Mouse (Mus musculus): Measurements from ENCODE around the gene Cfap97d2.

Gene Cfap97d2

DNA sequence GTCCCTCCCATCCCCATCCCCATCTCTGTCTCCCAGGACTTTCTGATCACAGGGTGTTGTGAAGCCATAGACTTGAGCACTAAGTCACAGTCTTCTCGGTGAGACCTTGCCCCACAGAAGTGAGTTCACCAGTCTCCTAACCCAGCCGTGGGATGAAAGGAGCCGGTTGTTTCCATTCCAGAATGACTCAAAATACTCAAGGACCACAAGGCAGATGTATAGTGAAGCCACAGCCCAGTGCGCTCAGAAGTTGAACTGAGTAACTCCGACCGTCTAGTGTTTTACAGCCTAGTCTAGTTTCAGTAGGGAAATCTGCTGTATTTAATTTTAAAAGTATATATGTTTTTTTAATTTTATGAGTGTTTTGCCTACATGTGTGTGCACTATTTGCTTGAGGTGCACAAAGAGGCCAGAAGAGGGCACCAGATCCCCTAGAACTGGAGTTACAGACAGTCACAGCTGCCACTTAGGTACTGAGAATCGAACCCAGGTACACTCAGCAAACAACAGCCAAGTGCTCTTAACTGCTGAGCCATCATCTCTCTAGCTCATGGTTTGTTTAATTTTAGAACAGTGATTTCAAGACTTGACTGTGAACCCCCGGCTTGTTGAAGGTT is 18.5 kb upstream of the Cfap97d2 start:
- DNase-seq (ENCODE audit: low spot score in 2 of 2) = no peak

DNA sequence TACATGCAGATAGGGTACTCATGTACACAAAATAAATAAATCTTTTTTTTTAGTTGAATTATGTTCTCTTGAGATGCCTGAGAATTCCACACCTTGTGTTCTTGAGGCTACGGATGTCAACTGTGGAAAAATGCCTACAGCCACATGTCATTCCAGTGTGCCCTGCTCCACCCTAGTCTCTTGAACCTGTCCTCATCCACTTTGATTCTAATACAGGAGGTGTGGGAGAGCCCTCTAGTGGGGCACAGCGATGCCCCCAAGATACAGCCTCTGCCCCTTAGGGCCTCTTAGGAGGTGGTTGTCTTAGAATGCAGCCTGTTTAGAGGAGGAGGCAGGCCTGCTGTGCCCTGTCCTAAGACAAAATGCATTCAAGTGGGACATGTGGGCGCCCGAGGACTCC is 17.7 kb upstream of the Cfap97d2 start:
- DNase-seq (ENCODE audit: low spot score in 2 of 2) = no peak

DNA sequence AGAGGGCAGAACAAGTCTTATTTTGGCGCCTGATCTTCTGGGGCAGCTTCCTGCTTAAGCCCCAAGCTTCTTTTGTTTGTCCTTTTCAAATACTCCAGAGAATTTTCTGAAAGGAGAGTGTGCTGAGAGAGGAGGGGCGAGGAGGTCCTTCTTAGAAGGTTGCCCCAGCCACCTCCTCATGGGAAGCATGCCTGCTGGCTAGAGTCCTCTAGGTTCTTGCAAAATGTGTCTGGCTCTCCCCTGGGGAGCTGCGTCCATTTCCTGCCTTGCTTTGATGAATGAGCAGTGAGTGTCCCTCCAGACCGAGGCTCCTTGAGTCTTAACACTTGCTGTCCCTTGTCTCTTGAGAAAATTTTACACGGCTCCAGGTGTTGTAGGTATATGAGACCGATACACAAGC is 17.2 kb upstream of the Cfap97d2 start:
- no peak for DNase-seq (ENCODE audit: low spot score in 2 of 2)

DNA sequence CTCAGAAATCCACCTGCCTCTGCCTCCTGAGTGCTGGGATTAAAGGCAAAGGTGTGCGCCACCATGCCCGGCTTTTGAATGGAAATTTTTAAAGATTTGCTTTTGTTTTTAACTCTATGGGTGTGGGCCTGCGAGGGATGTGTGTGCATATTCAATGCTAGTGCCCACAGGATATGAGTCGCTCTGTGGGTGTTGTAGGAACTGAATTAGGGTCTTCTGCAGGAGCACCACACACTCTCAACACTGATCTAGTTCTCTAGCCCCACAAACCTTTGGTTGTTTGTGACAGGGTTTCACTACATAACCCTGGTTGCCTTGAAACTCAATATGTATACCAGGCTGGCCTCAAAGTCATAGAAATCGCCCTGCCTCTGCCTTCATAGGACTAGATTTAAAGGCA is 16.4 kb upstream of the Cfap97d2 start:
- no peak for DNase-seq (ENCODE audit: low spot score in 2 of 2)

DNA sequence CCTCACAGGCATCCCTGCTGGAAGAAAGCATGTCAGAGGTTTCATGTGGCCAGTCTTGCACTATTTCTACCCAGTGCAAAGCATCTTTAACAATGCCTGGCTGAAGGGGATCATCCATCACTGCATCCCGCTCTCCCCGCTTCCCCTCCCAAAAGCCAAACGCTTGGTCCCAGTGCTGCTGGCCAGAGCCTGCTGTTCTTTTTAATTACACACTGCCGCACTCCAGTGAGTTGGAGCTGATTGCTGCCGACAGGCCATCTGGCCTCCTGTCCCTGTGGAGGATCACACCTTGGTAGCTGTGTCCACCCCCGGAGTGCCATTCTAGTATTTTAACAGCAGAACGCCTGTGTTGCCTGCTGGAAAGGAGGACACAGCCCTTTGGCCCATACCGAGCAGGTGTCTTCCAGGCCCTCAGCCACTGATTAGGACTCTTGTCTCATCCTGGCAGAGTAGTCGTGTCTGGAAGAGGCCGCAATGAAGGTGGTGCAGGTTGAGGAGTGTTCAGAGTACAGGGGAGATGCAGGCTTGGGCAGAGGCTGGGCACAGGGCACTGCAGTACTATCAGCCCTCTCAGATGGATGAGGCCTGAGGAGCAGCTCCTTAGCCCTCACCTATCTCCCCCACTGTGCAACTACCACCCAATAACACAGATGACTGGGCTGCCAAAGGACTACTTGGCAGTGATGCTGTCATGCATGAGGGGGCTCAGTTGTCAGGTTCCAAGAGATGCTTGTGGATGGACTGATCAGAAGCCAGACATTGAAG is 13.2 kb upstream of the Cfap97d2 start:
- no peak for DNase-seq (ENCODE audit: low spot score in 2 of 2)

DNA sequence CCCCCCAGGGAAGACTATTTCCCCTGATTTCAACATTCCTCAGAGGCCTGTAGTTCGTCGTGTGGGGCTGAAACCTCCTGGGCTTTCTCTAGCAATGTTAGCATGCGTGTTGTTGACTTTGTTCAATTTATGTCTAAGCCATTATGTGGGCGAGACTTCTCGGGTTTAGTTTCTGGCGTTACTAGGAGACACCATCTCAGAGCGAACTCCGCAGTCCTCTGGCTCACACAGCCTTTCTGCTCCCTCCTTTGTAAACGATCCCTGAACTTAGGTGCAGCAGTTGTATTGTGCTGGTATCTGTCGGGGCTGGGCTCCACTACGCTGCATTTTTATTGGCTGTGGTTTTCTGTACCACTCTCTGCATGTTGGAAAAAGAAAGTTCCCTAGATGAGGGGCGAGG is 11.0 kb upstream of the Cfap97d2 start:
- no peak for DNase-seq (ENCODE audit: low spot score in 2 of 2)

DNA sequence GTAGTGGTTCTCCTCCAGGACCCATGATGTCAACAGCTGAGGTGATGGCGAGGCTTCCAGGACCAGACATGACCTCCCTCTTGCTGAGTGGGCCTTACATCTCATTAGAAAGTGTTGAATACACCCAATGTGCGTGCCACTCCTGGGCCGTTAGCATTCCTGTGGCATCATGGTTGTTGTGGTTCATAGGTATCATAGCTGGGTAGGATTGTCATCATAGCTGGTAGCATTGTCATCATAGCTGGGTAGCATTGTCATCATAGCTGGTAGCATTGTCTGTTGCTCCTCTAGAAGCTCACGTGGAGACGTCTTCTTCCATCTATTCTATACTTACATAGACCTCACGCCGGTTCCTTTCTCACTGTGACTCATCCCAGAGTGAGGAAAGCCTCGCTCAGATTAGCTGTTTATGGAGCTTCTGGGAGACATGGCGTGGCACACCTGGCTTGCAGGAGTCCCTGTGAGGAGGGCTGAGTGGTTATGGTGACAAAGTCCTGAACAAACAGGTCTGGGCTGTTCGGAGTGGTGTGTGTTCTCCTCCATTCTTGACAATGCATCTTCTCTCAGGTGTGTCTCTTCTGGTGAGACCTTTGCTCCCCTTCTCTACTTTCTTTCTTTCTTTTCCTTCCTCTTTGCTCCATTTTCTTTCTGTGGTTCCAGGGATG is 10.4 kb upstream of the Cfap97d2 start:
- no peak for DNase-seq (ENCODE audit: low spot score in 2 of 2)

DNA sequence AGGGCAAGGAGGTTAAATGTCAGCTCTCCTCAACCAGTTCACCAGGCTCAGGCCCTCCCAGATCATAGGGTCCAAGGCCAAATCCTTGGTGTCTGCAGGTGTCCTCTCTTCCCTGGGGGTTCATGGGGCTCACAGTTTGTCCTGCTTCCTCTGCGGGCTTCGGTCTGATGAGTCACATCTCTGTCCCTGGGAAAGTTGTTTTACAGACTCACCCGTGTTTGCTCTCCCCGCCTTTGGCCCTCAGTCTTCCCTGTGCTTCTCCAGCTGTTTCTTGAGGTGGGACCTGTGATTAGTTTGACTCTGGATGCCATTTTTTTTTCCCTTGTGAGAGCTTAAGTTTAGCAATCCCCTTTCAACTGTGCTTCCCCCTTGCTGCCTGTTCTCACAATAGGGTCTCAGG is 9.5 kb upstream of the Cfap97d2 start:
- DNase-seq (ENCODE audit: low spot score in 2 of 2) = no peak

DNA sequence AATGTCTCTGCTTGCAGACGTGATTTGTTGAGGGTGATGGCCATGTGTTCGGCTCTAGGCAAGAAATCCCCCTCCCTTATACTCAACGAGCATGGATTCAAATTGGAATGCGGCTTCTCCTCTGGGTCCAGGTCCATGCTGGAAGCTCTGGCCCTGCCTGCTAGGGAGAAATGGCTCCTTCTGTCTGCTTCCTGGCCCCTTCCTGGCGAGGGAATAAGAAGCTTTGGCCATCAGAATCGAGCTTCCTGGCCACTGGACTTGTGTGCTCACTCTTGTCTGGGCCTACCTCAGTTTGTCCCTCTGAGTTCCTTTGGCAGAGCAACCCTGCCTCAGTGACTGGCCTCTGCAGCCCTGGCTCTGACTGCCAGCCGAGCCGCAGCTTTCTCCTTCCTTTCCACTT is 8.5 kb upstream of the Cfap97d2 start:
- no peak for DNase-seq (ENCODE audit: low spot score in 2 of 2)

DNA sequence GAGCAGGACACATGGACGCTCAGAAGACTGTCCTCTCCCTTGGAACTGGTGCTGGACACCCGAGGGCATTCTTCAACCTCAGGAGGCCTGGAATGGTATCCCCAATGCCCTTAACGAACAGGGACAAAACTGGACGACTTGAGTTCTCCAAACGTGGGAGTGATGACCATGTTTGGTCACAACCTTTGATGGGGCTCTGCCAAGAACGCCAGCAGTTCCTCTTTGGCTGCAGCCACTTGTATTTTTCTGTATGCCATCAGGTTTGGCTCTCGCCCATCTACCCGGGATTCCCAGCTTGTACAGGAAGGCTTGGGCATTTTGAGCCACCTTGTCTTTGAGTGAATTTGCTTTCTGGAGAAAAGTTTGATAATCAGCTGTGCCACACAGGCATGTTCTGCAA is 8.0 kb upstream of the Cfap97d2 start:
- no peak for DNase-seq (ENCODE audit: low spot score in 2 of 2)

DNA sequence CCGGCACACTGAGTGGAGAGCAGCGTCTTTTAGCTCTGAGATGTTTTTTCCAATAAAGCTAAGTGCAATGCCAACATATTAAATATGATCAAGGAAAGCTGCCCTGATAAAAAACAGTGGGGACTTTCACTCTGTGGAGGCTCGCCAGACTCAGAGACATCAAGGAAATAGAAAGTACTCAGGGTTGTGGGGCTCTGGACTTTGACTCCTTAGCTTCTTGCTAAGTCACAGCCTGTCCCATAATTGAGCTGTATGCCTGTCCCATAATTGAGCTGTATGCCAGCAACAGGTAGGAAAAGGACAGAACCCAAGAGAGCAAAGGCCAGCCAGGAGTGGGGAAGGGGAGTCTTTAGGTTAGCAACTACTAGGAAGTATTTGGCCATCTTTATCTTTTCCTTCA is 7.4 kb upstream of the Cfap97d2 start:
- DNase-seq (ENCODE audit: low spot score in 2 of 2) = no peak

DNA sequence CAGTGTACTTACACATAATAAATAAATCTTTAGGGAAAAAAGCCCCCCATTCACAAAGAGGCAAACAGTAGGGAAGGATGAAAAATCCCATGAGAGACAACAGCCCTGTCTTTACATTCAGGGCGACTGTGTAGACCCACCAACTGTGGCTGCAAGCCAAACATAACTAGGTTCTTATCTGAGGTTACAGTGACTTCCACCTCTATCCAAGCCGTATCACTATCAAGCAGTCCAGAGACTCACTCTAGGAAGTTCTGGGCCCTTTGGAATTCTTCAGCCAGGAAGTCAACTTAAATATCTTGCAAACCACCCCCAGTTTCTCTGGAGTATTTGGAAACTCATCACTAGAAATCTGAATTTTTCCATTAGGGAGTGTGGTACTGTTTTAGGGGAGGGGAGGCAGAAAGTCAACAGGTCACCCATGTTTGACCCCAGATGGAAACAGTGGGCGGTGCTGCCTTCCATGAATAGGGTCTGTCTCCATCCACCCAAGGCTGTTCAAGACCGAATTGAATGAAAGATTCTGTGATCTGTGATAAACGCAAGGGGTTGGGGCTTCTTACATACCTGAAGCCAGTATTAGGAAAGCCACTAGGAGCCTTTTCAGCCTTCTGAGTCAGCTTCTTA is 6.3 kb upstream of the Cfap97d2 start:
- DNase-seq (ENCODE audit: low spot score in 2 of 2) = no peak

DNA sequence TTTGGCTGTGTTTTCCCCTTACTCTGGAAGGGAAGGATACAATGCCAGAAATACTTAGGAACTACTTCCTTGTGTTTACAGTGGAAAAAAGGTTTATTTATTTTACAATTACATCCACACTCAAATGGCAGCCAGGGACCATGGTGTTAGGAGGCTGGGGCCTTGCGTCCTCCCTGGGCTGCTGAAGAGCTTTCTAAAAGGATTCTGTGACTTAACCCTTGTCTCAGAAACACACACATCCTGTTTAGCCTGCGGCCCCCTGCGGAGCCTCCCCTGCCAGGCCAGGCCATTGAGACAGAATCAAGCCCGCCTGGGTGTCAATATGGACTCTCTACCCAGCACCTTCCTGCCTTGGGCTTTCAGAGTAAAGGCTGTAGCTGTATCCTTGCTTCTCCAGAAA is 2.9 kb upstream of the Cfap97d2 start:
- no peak for DNase-seq (ENCODE audit: low spot score in 2 of 2)

DNA sequence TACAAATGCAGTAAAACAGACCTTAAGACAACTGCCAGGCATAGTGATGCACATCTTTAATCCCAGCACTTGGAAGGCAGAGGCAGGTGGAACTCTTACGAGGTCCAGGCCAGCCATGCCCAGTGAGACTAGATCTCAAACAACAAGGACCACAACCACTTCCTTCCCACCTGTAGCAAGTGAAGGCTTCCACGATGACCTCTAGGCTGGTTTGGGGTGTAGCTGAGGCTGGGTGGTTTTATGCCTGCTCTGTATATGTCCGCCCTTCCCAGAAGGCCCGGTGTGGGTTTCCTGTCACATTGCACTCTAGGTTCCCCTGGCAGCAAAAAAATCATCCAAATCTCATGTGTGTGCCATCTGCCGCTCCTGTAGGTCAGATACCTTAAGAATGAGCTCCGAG is 1.9 kb upstream of the Cfap97d2 start:
- no peak for DNase-seq (ENCODE audit: low spot score in 2 of 2)

DNA sequence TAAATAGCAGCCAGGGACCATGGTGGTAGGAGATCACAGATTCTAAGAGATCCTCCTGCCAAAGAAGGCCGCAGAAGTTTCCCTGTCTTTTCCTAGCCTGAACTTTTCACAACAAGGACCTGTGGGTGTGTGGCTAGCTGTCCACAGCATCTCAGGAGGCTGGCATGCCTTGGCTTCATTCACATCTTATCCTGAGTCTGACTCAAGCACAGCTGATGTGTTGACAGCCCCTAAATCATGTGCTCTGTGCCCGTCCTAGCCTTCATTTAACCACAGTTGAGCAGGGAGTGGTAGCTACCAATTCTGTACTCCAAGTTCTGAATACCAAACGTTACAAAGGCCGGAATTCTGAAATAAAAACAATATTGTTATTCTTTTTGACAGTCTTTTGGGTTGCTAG is 1.4 kb upstream of the Cfap97d2 start:
- no peak for DNase-seq (ENCODE audit: low spot score in 2 of 2)

DNA sequence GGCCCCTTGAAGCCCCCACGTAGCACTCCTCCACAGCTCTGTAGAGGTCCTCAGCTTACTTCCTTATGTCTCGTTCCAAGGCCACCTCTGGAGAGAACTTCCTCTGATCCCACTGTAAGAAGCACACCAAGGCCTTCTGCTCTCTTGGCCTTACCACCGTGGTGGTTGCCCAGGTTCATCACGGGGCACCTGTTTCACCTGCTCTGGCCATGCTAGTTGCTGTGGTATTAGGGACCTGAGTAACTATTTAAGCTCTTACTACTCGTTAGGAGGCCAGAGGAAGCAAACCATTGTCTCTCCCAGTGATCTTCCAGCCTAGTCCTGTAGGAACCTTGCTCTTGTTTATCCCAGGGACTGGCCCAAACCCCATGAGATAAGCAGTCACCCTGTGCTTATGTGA is 1.2 kb downstream of the Cfap97d2 start:
- DNase-seq (ENCODE audit: low spot score in 2 of 2) = no peak

DNA sequence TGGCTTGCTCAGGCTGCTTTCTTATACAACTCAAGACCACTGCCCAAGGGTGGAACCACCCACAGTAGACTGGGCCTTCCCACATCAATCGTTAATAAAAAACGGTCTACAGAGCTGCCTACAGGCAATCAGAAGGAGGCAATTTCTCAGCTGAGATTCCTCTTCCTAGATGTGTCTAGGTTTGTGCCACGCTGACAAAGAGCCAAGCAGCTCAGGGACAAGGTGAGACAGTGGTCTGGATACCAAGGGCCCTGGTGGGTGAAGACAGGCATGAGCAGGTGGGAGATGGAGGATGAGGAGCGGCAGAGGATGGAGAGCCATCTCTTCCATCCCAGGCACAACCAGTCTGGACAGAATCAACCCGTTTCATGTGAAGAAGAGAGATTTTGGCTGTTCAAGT is 2.8 kb downstream of the Cfap97d2 start:
- no peak for DNase-seq (ENCODE audit: low spot score in 2 of 2)

DNA sequence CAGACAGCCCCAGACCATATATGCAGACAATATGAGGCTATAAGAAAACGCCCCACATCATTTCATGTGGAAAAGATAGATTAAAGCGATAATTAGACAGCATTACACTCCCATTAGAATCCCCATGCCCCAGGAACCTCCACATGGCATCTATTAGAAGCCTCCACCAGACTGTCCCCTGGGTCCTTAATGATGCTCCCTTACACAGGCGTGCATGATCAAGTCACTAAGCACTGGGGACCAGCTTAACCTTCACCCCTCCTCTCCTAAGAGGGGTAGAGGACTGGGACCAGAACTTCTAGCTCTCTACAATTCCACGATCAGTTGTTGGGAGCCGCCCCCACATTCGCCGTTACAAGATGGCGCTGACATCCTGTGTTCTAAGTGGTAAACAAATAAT is 13.3 kb downstream of the Cfap97d2 start:
- DNase-seq (ENCODE audit: low spot score in 2 of 2) = no peak

DNA sequence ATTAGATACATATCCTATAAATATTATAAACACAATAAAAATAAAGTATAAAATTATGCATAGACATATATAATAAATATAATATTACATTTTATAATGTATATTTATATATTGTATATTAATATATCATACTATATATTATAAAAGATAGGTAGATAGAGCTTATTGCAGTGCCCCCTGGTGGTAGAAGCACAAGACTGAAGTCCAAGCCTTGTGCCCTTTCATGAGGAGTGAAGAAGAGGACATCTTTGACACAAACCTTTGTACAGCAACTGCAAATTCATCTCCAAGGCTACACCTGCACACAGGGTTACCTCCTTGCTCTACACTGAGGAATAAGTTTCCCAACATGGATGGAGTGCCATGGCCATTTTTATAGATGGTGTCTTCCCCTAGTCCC is 20.0 kb downstream of the Cfap97d2 start:
- peak; percentile 16 to 28 for DNase-seq (ENCODE audit: low spot score in 2 of 2)

DNA sequence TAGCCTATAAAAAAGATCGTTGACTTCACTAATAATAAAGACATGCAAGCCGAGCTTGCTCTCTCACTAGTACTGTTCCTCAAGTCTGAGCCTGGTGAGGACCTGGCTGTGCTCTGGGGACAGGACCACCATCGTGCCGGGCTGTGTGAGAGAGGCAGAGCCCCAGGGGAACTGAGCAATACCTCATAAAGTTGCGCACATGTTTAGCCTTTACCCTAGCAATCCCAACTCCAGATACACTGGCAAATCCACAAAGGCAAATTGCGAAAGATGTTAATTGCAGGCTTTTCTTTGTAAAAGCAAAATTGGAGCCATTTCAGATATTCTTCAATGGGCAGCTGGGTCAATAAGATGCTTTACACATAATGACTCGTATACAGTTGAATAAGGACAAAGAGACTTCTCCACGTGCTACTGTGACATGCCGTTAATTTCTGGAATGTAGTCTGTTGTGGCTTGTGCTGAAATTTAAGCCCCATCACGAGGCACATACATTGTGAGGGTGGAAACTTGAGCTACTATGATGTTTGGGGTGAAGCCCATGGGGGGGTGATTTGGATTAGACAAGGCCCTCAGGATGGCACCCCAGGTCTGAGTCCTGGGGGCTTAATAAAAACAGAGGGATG is 21.9 kb downstream of the Cfap97d2 start:
- DNase-seq (ENCODE audit: low spot score in 2 of 2) = no peak

DNA sequence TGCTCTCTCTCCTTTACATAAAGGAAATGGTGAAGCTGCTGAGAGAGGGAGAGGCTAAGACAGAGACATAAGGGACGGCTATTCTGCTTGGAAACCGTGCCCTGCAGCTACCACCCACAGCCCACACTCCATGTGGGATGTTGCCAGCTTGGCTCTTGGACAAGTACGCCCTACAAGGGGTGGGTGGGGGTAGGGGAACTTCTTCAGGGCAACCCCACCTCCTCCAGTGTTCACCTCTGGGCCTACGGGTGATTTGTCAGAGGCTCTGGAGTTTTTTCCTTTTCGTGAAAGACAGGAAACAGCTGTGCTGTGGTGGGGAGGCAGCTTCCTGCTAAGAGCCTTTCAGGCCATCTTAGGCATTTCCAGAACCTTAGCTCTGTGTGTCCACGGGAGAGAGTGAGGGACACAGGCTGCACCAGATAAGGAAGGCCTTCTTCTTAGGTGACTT is 34.7 kb downstream of the Cfap97d2 start:
- peak; percentile 19 to 23 for DNase-seq (ENCODE audit: low spot score in 2 of 2)
